Mouse (Mus musculus): ENCODE measurements around the gene Amotl1.
"Not testable (repeated sequence)": the region's sequence is repeated elsewhere in the genome, so short reads cannot be mapped to it uniquely, and the experiment has no call there.

Gene Amotl1

DNA sequence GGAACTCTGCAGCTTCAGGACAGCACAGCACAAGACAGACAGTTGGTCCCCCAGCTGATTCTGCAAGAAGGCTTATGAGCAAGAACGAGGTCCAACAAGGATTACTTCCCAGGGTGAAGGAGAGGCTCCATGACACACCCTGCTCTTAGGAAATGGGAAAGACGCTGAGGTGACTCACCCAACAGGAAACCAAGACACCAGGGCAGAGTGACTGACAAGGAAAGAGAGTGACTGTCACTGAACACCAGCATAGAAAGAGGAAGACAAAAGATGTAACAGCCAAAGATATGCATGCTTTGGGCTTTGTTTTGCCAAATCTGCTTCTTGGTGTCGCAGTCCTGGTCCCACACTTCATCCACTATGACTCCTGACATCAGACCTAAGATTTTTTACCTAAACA lies 40.5 kb downstream of the Amotl1 start:
- DNase-seq (ENCODE audit: low spot score in 2 of 2): no peak

GRCm38 (mm10) chr9:14603475-14603874 lies 41.4 kb downstream of the Amotl1 start:
- DNase-seq (ENCODE audit: low spot score in 2 of 2): no peak

DNA sequence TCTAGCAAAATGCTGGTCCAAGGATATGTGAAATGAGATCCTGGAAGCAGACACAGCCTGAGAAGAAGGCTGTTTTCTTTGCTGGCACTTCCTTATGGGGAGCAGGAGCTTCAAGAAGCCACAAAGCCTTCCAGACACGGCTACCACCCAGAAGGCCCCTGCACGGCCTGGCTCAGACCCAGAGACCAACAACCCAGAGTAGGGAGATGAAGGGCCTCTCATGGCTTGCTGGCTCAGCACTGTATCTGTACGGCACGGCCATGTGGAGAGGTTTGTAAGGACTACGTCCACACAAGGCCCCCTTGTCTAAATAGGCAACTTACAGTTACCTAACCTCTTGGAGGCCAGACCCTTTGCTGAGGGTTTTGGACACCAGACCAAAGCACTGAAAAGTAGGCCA lies 45.1 kb downstream of the Amotl1 start:
- DNase-seq (ENCODE audit: low spot score in 2 of 2): no peak

- DNase-seq (ENCODE audit: low spot score in 2 of 2): no peak
Observed at GRCm38 (mm10) chr9:14598157-14598556, 46.7 kb downstream of the Amotl1 start.

DNA sequence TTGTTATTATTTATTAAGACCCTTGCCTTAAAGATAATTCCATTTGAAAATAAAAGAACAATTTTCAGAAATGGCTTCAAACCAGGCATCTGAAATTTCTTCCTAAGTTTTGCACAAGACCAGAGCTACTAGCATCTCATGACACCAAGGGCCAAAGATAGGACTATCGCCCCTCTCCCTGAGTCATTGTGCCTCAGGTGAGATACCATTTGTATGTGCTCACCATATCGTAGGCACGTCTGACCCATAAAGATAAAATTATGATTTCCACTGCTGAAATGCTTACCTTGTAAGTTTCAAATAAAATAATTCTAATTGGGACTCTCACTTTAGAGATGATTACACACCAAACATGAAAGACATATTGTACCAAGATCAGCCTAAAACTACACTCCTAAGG lies 47.4 kb downstream of the Amotl1 start:
- DNase-seq (ENCODE audit: low spot score in 2 of 2): no peak

DNA sequence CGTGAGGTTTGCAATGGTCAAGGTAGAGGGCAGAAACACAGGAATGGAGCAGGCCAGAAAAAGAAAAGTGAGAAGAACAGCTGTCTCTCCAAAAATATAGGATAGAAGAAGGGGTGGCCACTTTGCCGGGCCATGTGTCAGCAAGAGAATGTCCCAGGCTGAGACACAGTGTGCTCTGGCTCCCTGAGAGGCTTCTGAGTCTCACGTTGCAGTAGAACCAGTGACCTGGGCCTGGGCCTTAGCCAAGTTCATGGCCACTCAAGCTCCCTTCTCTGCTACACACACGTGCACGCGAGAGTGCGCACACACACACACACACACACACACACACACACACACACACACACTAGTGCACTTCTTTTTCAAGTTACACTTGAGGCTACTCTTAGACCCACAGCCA lies 48.0 kb downstream of the Amotl1 start:
- no peak for DNase-seq (ENCODE audit: low spot score in 2 of 2)

GRCm38 (mm10) chr9:14596427-14596826 lies 48.4 kb downstream of the Amotl1 start:
- DNase-seq (ENCODE audit: low spot score in 2 of 2): peak; percentile 36 to 53

DNA sequence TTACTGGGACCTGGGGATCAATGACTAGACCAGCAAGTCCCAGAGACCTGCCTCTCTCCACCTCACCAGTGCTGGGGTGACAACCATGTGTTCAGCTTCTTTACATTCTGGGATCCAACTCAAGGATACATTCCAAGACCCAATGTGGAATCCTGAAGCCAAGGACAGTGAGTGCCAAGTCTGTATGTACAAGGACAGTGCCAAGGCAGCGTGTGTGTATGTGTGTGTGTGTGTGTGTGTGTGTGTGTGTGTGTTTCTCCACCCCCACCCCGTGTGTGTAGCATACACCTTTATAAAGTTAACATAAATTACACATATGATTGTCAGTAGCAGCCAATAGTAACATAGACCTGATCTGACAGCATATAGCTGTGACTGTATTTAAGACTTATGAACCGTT lies 49.0 kb downstream of the Amotl1 start:
- no peak for DNase-seq (ENCODE audit: low spot score in 2 of 2)

DNA sequence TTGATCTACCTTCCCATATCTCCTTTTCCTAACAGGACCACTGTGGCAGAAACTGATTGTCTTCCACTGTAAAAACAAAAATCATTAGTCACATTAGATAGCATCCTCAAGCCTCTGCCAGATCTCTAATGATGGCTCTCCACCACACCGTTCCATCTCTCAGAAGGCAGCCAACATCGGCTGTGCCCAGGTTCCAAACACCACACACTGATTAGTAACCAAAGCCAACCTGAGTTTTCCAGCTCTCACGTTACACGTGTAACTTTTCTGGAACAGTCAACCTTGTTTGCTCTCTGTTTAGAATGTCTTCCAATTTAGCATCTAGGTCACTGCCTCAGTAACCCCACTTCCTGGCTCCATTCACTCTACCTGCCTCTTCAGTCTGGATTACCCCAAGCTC lies 51.0 kb downstream of the Amotl1 start:
- DNase-seq (ENCODE audit: low spot score in 2 of 2): no peak

GRCm38 (mm10) chr9:14590666-14591065 lies 54.2 kb downstream of the Amotl1 start:
- no peak for DNase-seq (ENCODE audit: low spot score in 2 of 2)

DNA sequence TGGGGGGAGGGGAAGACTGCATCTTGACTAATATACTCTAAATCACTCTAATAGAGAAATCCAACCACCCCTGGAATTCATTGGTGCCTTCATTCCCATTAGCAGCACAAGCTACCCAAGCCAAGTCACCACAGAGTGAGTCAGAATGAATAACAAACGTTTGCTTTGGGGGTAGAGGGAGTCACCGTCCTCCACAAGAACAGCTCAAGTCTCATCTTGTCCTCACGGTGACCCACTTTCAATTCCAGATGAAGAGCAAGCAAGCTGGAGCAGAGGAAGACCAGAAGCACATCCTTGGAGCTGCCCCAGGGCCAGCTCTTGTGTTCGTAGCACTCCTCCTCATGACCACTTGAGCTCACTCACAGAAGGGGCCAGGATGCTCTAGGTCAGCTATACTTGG lies 56.2 kb downstream of the Amotl1 start:
- DNase-seq (ENCODE audit: low spot score in 2 of 2): no peak

- DNase-seq (ENCODE audit: low spot score in 2 of 2): no peak
Observed at GRCm38 (mm10) chr9:14585702-14586101, 59.2 kb downstream of the Amotl1 start.

DNA sequence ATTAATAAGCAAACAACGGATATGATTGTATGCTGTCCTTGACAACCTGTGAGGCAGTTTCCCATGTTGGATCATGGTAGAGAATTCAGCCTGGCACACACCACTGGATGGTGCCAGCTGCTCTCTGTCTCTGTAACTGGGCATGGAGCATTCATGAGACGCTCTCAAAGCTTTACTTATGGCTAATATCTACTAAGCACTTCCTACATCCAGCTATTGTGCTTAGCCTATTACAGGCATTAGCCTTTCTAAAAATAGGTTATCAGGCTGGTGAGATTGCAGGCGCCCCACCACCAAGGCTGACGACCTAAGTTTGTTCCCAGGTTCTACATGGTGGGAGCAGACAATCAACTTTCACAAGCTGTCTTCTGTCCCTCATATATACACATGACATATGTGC lies 65.9 kb downstream of the Amotl1 start:
- DNase-seq (ENCODE audit: low spot score in 2 of 2): no peak

DNA sequence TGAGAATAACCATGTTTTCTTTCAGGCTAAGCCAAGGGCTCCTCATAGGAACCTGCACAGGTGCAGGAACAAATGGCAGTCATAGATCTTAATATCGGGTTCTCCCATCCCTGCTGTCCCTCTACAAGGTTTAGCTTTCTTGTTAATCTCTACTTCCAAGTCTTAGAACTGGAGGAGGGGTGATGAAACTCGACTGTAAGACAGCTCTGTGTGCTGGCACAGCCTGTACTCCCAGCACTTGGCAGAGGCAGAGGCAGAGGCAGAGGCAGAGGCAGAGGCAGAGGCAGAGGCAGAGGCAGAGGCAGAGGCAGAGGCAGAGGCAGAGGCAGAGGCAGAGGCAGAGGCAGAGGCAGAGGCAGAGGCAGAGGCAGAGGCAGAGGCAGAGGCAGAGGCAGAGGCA lies 68.5 kb downstream of the Amotl1 start:
- not testable (repeated sequence) for DNase-seq (ENCODE audit: low spot score in 2 of 2)

GRCm38 (mm10) chr9:14574760-14575399 lies 70.0 kb downstream of the Amotl1 start:
- no peak for DNase-seq (ENCODE audit: low spot score in 2 of 2)

GRCm38 (mm10) chr9:14569175-14569975 lies 75.5 kb downstream of the Amotl1 start:
- no peak for DNase-seq (ENCODE audit: low spot score in 2 of 2)

- DNase-seq (ENCODE audit: low spot score in 2 of 2): no peak
Observed at GRCm38 (mm10) chr9:14568487-14568886, 76.4 kb downstream of the Amotl1 start.

- no peak for DNase-seq (ENCODE audit: low spot score in 2 of 2)
Observed at GRCm38 (mm10) chr9:14564486-14564885, 80.4 kb downstream of the Amotl1 start.

- no peak for DNase-seq (ENCODE audit: low spot score in 2 of 2)
Observed at GRCm38 (mm10) chr9:14563351-14563750, 81.5 kb downstream of the Amotl1 start.

- no peak for DNase-seq (ENCODE audit: low spot score in 2 of 2)
Observed at GRCm38 (mm10) chr9:14560545-14560944, 84.3 kb downstream of the Amotl1 start.

DNA sequence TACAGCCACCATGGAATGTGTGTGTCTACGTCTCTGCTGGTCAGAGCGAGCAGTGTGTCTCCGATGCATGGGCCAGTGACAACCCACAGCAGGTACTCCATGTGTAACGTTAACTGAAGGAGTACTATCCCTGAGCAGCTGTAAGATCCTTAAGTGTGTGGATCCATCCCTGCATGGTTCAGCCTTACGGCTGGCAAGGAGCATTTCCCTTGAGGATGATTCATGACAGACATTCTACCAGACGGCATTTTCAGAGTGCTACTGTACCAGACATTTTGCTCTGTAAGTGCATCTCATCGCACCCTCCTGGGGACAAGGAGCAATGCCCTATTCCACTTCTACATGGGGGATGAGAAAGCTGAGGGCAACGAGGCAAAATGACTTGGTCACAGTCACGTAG lies 84.9 kb downstream of the Amotl1 start:
- no peak for DNase-seq (ENCODE audit: low spot score in 2 of 2)

DNA sequence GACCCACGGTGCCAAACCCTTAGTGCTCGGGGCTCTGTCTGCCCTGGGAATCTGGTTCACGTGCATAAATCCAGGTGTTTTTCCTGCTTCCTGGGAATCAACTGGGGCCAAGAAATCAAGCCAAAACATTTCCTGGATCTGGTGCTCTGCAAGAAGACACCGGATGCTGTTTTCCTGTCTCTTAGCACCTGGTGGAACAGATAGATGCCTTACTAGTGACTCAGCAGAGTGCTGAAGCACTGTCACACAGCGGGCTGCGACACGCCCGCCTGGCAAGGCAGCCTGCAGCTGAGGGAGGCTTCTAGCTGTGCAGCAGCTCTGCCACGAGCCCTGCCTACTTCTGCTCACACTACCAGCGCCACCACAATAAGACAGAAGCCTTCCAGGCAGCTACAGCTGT lies 85.4 kb downstream of the Amotl1 start:
- peak; percentile 32 to 35 for DNase-seq (ENCODE audit: low spot score in 2 of 2)

GRCm38 (mm10) chr9:14558332-14558731 lies 86.5 kb downstream of the Amotl1 start:
- no peak for DNase-seq (ENCODE audit: low spot score in 2 of 2)

- DNase-seq (ENCODE audit: low spot score in 2 of 2): no peak
Observed at GRCm38 (mm10) chr9:14548366-14548761, 96.5 kb downstream of the Amotl1 start.

Measured in frontal cortex, postnatal 14 days (tissue).